Mouse (Mus musculus): ENCODE results near the gene Pde11a. TPM values are rescaled to one million over a fixed set of nuclear protein-coding genes. Genes with fewer than 3 reads are reported as not detected.
"Not testable (repeated sequence)": the region's sequence is repeated elsewhere in the genome, so short reads cannot be mapped to it uniquely, and the experiment has no call there.

Gene Pde11a
- polyA plus RNA-seq, 1 experiment, result not detected

DNA sequence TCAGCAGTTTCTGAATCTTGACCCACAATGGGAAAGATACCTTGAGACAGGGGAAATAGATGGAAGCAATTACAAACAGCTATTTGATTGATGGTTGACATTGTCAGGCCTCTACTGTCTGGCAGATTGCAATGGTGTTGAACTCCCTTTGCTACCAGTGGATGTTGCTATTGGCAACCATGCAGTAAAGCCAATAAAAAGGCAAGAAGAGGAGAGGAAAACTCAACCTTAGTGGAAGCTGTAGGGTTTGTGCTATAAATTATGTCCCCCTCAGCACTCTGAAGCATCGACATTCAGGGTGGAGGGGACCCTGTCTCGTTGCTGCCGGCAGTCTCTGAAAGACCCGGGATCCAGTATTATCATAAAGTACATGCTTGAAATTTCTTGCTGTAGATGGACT lies 350.2 kb downstream of the Pde11a start:
- Histone ChIP-seq H3K27ac (ENCODE audit: control insufficient read depth, insufficient read depth, low read depth, low read length, poor library complexity) (no peak overlapping the region), H3K4me3 (replicated peaks; ENCODE audit: control insufficient read depth, low read depth, low read length) (no peak overlapping the region), H3K4me1 (ENCODE audit: control insufficient read depth, insufficient read depth, low read length) (no peaks in the 10 kb centered on the region; the same call in 1 of the 2 replicates)
- WGBS, result 76% methylated on average over 4 of the region's 4 CpGs
- TF ChIP-seq CTCF (IDR thresholded peaks at IDR 0.05; ENCODE audit: control insufficient read depth, insufficient read depth, low read length) (no peak), POLR2A (IDR thresholded peaks at IDR 0.05; ENCODE audit: borderline replicate concordance, control insufficient read depth, low read depth, low read length) (no peak)

DNA sequence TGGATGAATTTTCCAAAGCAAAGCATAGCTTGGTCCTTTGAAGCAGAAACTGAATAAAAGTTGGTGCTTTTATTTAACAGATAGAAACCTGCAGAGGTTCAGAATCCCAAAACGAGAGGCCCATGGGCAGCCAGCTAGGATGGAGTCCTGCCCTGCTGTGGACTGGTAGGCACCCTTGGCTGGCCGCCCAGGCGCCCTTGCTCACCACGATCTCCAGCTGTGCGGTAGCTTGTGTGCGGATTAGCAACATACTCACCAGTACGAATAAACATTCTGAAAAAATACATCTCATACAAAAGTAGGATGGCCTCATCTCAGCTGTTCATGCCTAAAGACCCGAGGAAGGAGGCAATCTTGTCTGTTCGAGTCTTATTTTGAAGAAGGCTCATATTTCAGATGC lies 350.8 kb downstream of the Pde11a start:
- Histone ChIP-seq H3K27ac (ENCODE audit: control insufficient read depth, insufficient read depth, low read depth, low read length, poor library complexity) (no peak overlapping the region), H3K4me1 (ENCODE audit: control insufficient read depth, insufficient read depth, low read length) (no peaks in the 10 kb centered on the region; the same call in 1 of the 2 replicates), H3K4me3 (replicated peaks; ENCODE audit: control insufficient read depth, low read depth, low read length) (no peak overlapping the region)
- TF ChIP-seq POLR2A (IDR thresholded peaks at IDR 0.05; ENCODE audit: borderline replicate concordance, control insufficient read depth, low read depth, low read length) (no peak), CTCF (IDR thresholded peaks at IDR 0.05; ENCODE audit: control insufficient read depth, insufficient read depth, low read length) (no peak)
- WGBS, result 77% methylated on average over 9 of the region's 9 CpGs

DNA sequence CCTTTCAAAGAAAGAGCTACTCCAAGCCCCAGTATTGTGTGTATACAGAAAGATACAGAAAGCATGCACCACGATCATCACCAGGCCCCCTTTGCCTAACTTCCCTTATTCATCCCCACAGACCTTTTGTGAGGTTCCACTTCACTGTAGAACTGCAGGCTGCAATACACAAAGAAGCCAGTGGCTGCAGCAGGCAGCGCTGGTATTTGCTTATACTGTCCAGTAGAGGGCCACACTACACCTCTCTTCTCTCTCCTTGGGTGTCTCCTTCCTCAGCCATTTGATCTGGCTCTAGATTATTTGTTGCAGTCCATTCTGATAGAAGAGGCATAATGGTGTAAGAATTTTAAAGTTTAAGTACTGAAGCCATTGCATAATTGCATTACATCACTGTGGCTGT lies 353.4 kb downstream of the Pde11a start:
- 0% methylated on average over 2 of the region's 2 CpGs for WGBS
- no peak overlapping the region for H3K4me3 ChIP-seq (replicated peaks; ENCODE audit: control insufficient read depth, low read depth, low read length)
- TF ChIP-seq CTCF (IDR thresholded peaks at IDR 0.05; ENCODE audit: control insufficient read depth, insufficient read depth, low read length) (peak; percentile 79), POLR2A (IDR thresholded peaks at IDR 0.05; ENCODE audit: borderline replicate concordance, control insufficient read depth, low read depth, low read length) (no peak)
- no peak overlapping the region for H3K27ac ChIP-seq (ENCODE audit: control insufficient read depth, insufficient read depth, low read depth, low read length, poor library complexity)
- H3K4me1 ChIP-seq (ENCODE audit: control insufficient read depth, insufficient read depth, low read length), result no peaks in the 10 kb centered on the region; the same call in 1 of the 2 replicates

DNA sequence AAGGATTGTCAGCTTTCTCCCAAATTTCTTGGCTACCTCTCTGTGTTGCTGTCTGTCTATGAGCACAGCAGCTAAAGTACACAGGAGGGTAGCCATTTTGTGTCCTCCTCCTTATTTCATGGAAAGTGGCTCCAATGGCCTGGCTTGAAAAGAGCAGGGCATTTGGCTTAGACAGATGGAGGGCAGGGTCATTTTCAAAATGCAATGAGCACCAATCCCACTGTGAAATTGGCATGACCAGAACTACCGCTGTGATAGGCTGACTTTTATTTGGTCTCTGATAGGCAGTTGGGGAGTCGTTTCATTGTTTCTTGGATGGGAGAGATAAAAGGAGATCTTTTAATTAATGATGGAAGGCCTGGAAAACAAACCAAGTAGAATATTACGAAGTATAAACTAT lies 354.7 kb downstream of the Pde11a start:
- Histone ChIP-seq H3K4me3 (replicated peaks; ENCODE audit: control insufficient read depth, low read depth, low read length) (no peak overlapping the region), H3K27ac (ENCODE audit: control insufficient read depth, insufficient read depth, low read depth, low read length, poor library complexity) (no peak overlapping the region), H3K4me1 (ENCODE audit: control insufficient read depth, insufficient read depth, low read length) (no peaks in the 10 kb centered on the region; the same call in 1 of the 2 replicates)
- 77% methylated on average over 3 of the region's 3 CpGs for WGBS
- no peak for TF ChIP-seq CTCF (IDR thresholded peaks at IDR 0.05; ENCODE audit: control insufficient read depth, insufficient read depth, low read length)
- TF ChIP-seq POLR2A (IDR thresholded peaks at IDR 0.05; ENCODE audit: borderline replicate concordance, control insufficient read depth, low read depth, low read length), result no peak

DNA sequence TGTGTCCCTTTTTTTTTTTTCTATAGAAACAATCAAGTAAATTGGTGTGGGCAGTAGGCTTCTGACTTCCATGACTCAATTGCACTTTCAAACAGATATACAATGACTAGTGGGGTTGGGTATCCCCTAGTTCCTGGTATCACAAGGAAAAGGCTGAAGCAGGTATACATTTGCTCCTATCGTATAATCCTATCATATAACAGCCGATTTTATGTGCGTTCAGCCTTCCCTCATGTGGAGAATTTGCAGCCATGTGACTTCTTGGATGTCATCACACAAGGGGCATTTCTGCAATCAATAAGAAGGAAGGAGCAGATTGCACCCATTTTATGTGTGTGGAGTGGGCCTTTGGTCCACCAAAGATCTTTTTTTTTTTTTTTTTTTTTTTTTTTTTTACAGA lies 355.5 kb downstream of the Pde11a start:
- WGBS, result 86% methylated on average over 3 of the region's 3 CpGs
- no peaks in the 10 kb centered on the region; the same call in 1 of the 2 replicates for H3K4me1 ChIP-seq (ENCODE audit: control insufficient read depth, insufficient read depth, low read length)
- TF ChIP-seq CTCF (IDR thresholded peaks at IDR 0.05; ENCODE audit: control insufficient read depth, insufficient read depth, low read length) (no peak), POLR2A (IDR thresholded peaks at IDR 0.05; ENCODE audit: borderline replicate concordance, control insufficient read depth, low read depth, low read length) (no peak)
- no peak overlapping the region for H3K4me3 ChIP-seq (replicated peaks; ENCODE audit: control insufficient read depth, low read depth, low read length)
- H3K27ac ChIP-seq (ENCODE audit: control insufficient read depth, insufficient read depth, low read depth, low read length, poor library complexity), result no peak overlapping the region

DNA sequence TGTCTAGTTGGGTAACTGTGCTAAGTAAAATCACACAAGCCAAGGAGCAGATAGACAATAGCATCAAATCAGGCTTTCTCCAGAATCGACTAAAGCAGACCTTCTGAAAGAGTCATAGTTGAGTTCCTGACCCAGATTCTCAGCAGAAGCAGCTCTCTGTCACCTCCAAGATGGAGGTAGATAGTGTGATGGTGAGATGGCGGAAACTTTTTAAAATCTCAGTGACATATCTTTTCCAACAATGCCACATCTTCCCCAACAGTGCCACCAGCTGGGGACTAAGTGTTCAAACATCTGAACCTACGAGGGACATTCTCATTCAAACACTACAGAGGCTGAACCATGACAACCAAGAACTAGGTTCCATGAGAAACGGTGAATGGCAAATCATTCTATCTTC lies 355.9 kb downstream of the Pde11a start:
- Histone ChIP-seq H3K27ac (ENCODE audit: control insufficient read depth, insufficient read depth, low read depth, low read length, poor library complexity) (no peak overlapping the region), H3K4me3 (replicated peaks; ENCODE audit: control insufficient read depth, low read depth, low read length) (no peak overlapping the region), H3K4me1 (ENCODE audit: control insufficient read depth, insufficient read depth, low read length) (no peaks in the 10 kb centered on the region; the same call in 1 of the 2 replicates)
- TF ChIP-seq CTCF (IDR thresholded peaks at IDR 0.05; ENCODE audit: control insufficient read depth, insufficient read depth, low read length), result no peak
- 83% methylated on average over 4 of the region's 4 CpGs for WGBS

DNA sequence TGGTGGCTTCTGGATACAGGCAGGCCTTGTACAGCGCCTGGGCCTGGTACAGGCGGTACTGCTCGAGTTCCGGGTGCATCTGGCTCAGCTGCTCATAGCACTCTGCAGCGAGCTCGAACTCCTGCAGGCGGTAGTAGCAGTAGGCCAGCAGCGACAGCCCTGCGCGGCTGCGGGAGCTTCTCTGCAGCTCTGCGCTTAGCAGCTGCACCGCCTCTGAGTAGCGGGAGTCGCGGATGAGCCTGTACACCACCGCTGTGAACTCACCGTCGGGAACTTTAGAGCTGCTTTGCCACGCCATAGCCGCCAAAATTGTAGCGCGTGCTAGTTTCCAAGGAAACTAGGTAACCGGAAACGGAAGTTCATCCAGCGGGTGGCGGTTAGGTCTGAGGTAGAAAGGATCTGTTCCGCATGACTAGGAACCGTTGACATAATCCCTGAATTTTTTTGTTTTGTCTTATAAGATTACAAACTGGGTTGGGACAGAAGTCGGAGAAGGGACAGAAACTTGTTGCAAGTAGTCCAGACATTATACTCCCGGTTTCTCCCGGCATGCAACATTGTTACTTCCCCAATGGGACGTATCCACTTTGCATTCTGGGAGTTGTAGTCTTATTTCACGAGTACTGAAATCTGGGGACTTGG lies 357.0 kb downstream of the Pde11a start, which contains the start of gene Ttc30a1:
Gene Ttc30a1 (minus strand): TSS at position 528 of the 642 bp plus-strand sequence.
- H3K27ac ChIP-seq (ENCODE audit: control insufficient read depth, insufficient read depth, low read depth, low read length, poor library complexity); H3K4me1 ChIP-seq (ENCODE audit: control insufficient read depth, insufficient read depth, low read length): not testable (repeated sequence)
- H3K4me3 ChIP-seq (replicated peaks; ENCODE audit: control insufficient read depth, low read depth, low read length), result peak within 1 kb of the TSS; percentile 83
- 9% methylated on average over 34 of the region's 34 CpGs for WGBS

DNA sequence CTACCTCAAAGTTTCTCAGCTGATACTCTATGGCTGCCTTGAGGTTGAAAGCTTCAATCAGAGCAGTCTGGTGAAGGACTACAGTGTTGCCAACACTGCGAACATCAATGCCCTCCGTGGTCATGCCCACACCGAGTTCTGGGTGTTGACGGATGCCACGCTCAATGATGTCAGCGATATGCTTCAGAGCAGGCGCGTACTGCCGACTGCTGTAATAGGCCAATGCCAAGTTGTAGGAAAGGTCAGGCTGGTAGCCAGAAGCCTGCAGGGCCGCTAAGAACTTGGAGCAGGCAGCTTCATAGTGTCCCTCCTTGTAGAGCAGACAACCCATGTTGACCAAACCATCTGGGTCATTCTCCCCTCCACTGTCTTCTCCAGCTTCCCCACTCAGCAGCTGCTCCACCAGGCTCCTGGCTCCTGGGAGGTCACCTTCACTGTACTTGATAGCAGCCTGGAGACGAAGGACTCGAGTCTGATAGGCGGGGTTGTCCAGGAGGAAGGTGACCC lies 357.6 kb downstream of the Pde11a start:
- H3K27ac ChIP-seq (ENCODE audit: control insufficient read depth, insufficient read depth, low read depth, low read length, poor library complexity); H3K4me3 ChIP-seq (replicated peaks; ENCODE audit: control insufficient read depth, low read depth, low read length); H3K4me1 ChIP-seq (ENCODE audit: control insufficient read depth, insufficient read depth, low read length): not testable (repeated sequence)
- 95% methylated on average over 13 of the region's 13 CpGs for WGBS

DNA sequence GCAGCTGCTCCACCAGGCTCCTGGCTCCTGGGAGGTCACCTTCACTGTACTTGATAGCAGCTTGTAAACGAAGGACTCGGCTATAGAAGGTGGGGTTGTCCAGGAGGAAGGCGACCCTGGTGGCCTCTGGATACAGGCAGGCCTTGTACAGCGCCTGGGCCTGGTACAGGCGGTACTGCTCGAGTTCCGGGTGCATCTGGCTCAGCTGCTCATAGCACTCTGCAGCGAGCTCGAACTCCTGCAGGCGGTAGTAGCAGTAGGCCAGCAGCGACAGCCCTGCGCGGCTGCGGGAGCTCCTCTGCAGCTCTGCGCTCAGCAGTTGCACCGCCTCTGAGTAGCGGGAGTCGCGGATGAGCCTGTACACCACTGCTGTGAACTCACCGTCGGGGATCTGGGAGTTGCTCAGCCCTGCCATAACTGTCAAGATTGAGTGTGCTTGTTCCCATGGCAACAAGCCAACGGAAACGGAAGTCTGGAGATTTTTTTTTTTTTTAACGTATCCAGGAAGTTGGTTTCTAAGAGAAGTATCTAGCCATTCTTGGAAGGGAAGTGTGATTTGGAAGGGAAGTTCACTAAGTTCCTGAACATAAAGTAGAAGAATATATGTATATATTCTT lies 360.7 kb downstream of the Pde11a start, which contains the start of gene Ttc30a2:
Gene Ttc30a2 (minus strand): TSS at position 419 of the 617 bp plus-strand sequence.
- H3K4me1 ChIP-seq (ENCODE audit: control insufficient read depth, insufficient read depth, low read length); H3K27ac ChIP-seq (ENCODE audit: control insufficient read depth, insufficient read depth, low read depth, low read length, poor library complexity); H3K4me3 ChIP-seq (replicated peaks; ENCODE audit: control insufficient read depth, low read depth, low read length): not testable (repeated sequence)
- 58% methylated on average over 20 of the region's 24 CpGs for WGBS

DNA sequence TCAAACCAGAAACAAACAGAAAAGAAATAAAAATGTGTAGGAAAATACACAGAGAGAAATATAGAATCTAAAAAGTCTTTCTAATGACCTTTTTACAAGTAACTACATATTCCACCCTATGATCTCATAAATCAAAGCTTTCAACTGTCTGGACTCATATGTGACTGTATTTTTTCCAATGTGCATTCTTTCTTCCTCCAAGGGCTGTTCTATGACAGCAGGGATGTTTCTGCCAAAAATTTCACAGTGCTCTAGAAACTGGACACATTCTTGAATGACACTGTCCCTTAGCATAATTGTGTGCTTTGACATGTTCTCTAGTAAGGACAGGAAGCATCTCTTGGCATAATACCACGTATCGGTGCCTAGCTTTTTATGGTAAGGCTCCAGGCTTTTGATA lies 362.5 kb downstream of the Pde11a start:
- not testable (repeated sequence) for H3K4me1 ChIP-seq (ENCODE audit: control insufficient read depth, insufficient read depth, low read length); H3K27ac ChIP-seq (ENCODE audit: control insufficient read depth, insufficient read depth, low read depth, low read length, poor library complexity); H3K4me3 ChIP-seq (replicated peaks; ENCODE audit: control insufficient read depth, low read depth, low read length)
- WGBS, result 79% methylated on average over 2 of the region's 2 CpGs

Measured in bone marrow, adult 2 months (tissue).